Mouse (Mus musculus) lung, adult 18-20 months (tissue): ENCODE measurements around the gene Gm10974.

Experiments used
- DNase-seq, 2 experiments: peaks; one replicate each; pipeline ENCODE4 v3.0.0; 2022; ENCODE audit warnings: mixed read lengths in 2 of 2

Gm10974 gene

GRCm38 (mm10) chr7:66406971-66407370 lies 41.3 kb downstream of the Gm10974 start:
- DNase-seq, result no peak

GRCm38 (mm10) chr7:66409433-66409832 lies 43.7 kb downstream of the Gm10974 start:
- DNase-seq, result peak in 1 of 2 experiments; percentile 10

DNA sequence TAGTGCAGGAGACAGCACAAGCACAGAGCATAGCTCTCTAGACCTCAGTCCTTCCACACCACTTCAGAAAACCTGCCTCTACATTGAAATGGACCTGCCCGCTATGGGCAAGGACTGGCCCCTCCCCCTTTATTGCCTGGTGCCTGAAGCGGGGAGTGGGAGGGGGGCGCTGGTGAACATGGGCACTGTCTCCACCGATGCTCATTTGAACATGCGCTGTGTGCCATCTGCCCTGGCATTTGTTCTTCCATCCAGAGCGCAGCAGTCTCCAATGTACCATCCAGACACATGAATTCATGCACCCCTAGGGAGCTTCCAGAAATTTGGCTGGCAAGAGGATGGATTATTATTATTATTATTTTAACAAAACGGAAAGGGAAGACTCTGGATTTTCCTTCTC lies 47.4 kb downstream of the Gm10974 start:
- DNase-seq, result no peak

GRCm38 (mm10) chr7:66416829-66417228 lies 51.1 kb downstream of the Gm10974 start:
- no peak for DNase-seq

- DNase-seq, result no peak
Measured at GRCm38 (mm10) chr7:66418981-66419380, 53.3 kb downstream of the Gm10974 start.

DNA sequence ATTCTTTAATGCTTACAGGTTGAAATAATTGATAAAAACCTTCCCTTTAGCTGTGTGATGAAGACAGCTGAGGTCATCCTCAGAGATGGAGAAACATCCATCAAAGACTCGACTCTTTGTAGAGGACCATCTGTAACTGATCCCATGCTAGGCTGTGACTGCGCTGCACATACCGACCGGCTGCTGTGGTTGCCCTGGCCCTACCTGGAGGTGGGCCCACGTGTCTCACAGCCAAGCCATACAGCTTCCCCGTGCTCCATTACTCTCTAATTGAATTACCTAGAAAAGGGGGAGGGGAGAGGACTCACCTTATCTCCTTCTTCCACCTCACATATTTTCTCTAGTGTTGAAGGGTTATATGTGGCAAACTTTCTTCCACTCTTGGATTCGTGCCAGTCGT lies 56.2 kb downstream of the Gm10974 start:
- DNase-seq, result no peak

- no peak for DNase-seq
Measured at GRCm38 (mm10) chr7:66427053-66427436, 61.3 kb downstream of the Gm10974 start.

DNA sequence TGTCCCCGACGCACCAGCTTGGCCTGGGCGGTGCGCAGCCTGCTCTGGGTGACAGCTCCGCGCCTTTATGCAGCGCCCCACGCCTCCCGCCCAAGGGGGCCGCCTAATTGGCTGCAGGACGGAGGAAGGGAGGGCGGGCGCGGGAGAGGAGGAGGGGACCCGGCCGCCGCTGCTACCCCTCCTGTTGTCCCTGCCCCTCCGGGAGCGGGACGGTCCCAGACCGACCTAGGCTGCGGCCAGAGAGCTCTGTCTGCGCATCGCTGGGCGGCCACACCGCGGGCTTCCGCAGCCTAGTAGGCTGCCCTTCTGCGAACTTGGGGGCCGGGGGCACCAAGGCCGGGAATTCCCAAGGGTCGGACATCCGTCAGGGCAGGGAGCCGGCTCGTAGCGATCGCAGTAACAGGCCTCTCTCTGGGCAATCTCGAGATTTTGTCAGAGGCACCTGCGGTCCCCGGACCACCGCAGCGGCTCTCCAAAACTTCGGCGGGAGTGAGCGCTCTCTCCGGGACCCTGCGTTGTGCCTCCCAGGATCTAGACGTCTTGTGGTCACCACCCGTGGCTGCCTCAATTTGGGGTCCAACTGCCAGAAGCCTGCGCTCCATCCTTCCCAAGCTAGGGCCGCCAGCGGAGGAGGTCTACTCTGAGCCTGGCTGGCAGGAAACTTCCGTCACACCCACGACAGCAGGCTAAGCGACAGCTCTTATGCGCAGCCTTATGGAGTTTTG lies 61.9 kb downstream of the Gm10974 start, which contains the start of gene Aldh1a3:
Gene Aldh1a3 (minus strand): TSS at position 81 of the 725 bp plus-strand sequence.
- DNase-seq, result peak; percentile 13 to 14

GRCm38 (mm10) chr7:66434453-66434935 lies 68.8 kb downstream of the Gm10974 start:
- DNase-seq, result peak; percentile 28 to 45
